Mouse (Mus musculus) ovary, adult 10 weeks (tissue): ENCODE data around the gene Smyd4. TPM values are rescaled to one million over a fixed set of nuclear protein-coding genes. Genes with fewer than 3 reads are reported as not detected.

Experiments
- polyA plus RNA-seq: library from polyadenylated mRNA; stranded (reverse); fragments of 350-450 nt; fragmentation: Illumina TruSeq; extraction: RNeasy Lipid Tissue Mini Kit (QIAGEN cat#74804); gene quantifications from one replicate; pipeline ENCODE4 v1.2.3, GENCODE M21; 2014

The Smyd4 gene
- 5.6 TPM for polyA plus RNA-seq

GRCm38 (mm10) chr11:75348199-75348889 is at the start of gene Smyd4, which contains the start of gene Rpa1:
Gene Smyd4, plus strand, starts transcription at chr11:75348433.
Gene Rpa1, minus strand, starts transcription at chr11:75348324.

GRCm38 (mm10) chr11:75422013-75422792 is 74.0 kb downstream of the Smyd4 start, which contains the start of gene Serpinf1:
Gene Serpinf1, minus strand, starts transcription at chr11:75422701.

GRCm38 (mm10) chr11:75439363-75439762 is 91.1 kb downstream of the Smyd4 start, which contains the start of gene Serpinf2:
Gene Serpinf2, minus strand, starts transcription at chr11:75439591.

GRCm38 (mm10) chr11:75453991-75454930 is 106.0 kb downstream of the Smyd4 start, which contains the start of gene Wdr81:
Gene Wdr81, minus strand, starts transcription at chr11:75454717.

Other genes with a start within 250 kb of the Smyd4 start
- 0.88 TPM for gene Hic1, start 178.9 kb upstream of the Smyd4 start, polyA plus RNA-seq
- 28.0 TPM for gene Ovca2, start 169.6 kb upstream of the Smyd4 start, polyA plus RNA-seq
- gene Dph1, start 157.2 kb upstream of the Smyd4 start, polyA plus RNA-seq: 1.2 TPM
- gene Rtn4rl1, start 154.7 kb upstream of the Smyd4 start, polyA plus RNA-seq: 5.1 TPM
- 66.2 TPM for gene Rpa1, start 109 bp upstream of the Smyd4 start, polyA plus RNA-seq
- 25.7 TPM for gene Serpinf1, start 74.3 kb downstream of the Smyd4 start, polyA plus RNA-seq
- not detected for gene Serpinf2, start 91.2 kb downstream of the Smyd4 start, polyA plus RNA-seq
- gene Wdr81, start 106.3 kb downstream of the Smyd4 start, polyA plus RNA-seq: not detected
- gene Tlcd2, start 113.3 kb downstream of the Smyd4 start, polyA plus RNA-seq: 26.7 TPM
- gene Prpf8, start 138.4 kb downstream of the Smyd4 start, polyA plus RNA-seq: 62.0 TPM
- not detected for gene Rilp, start 161.7 kb downstream of the Smyd4 start, polyA plus RNA-seq
- not detected for gene Scarf1, start 165.1 kb downstream of the Smyd4 start, polyA plus RNA-seq
- 3.3 TPM for gene Slc43a2, start 183.3 kb downstream of the Smyd4 start, polyA plus RNA-seq
- 193 TPM for gene Pitpna, start 239.7 kb downstream of the Smyd4 start, polyA plus RNA-seq